Mouse (Mus musculus) limb, embryonic 14.5 days (tissue): Measurements from ENCODE around the gene Phkg2. TPM values are rescaled to one million over a fixed set of nuclear protein-coding genes. Genes with fewer than 3 reads are reported as not detected.
A peak's percentile ranks its signal among the peaks of the same experiment; 100 is the strongest.

Experiments
- ATAC-seq: fragments of 200-750 bp; cut with Nextera tagmentation; 2 replicates; pipeline ENCODE4 v1.8.0; 2017; ENCODE audit warnings: low read depth, moderate number of reproducible peaks, moderate TSS enrichment; ENCODE audit not compliant: low FRiP score
- DNase-seq: peaks from one replicate; pipeline ENCODE4 v3.0.0-alpha.2; 2015; ENCODE audit warnings: low spot score
- H3K27ac ChIP-seq: fragments of 300-500 bp; sonication (generic); replicated peaks from 2 replicates; pipeline ENCODE4 v1.5.1; 2014; ENCODE audit warnings: low read depth, mild to moderate bottlenecking, low read length, moderate library complexity, mixed read lengths
- H3K27me3 ChIP-seq: fragments of 300-500 bp; sonication (generic); 2 replicates; pipeline ENCODE4 v1.6.1; 2014; ENCODE audit warnings: low read length, mixed read lengths; ENCODE audit not compliant: control insufficient read depth, insufficient read depth
- H3K36me3 ChIP-seq: fragments of 300-500 bp; sonication (generic); 2 replicates; pipeline ENCODE4 v1.6.1; 2014; ENCODE audit warnings: mild to moderate bottlenecking, low read length, moderate library complexity, mixed read lengths; ENCODE audit not compliant: control insufficient read depth, insufficient read depth
- H3K4me1 ChIP-seq: fragments of 300-500 bp; sonication (generic); 2 replicates; pipeline ENCODE4 v1.6.1; 2014; ENCODE audit warnings: antibody characterized with exemption, low read length, mixed read lengths; ENCODE audit not compliant: control insufficient read depth, insufficient read depth
- H3K4me2 ChIP-seq: fragments of 300-500 bp; sonication (generic); replicated peaks from 2 replicates; pipeline ENCODE4 v1.6.1; 2014; ENCODE audit warnings: low read depth, mild to moderate bottlenecking, low read length, moderate library complexity; ENCODE audit not compliant: severe bottlenecking
- H3K4me3 ChIP-seq: fragments of 300-500 bp; sonication (generic); replicated peaks from 2 replicates; pipeline ENCODE4 v1.5.1; 2014; ENCODE audit warnings: low read length
- H3K9ac ChIP-seq: fragments of 300-500 bp; sonication (generic); 2 replicates; pipeline ENCODE4 v1.6.1; 2014; ENCODE audit warnings: mild to moderate bottlenecking, low read depth, low read length, moderate library complexity; ENCODE audit not compliant: severe bottlenecking
- H3K9me3 ChIP-seq: fragments of 300-500 bp; sonication (generic); 2 replicates; pipeline ENCODE4 v1.6.1; 2016; ENCODE audit warnings: low read length; ENCODE audit not compliant: control insufficient read depth
- POLR2A ChIP-seq: fragments of 200-500 bp; IDR thresholded peaks from 2 replicates; pipeline ENCODE4 v1.8.0; 2012; ENCODE audit warnings: inconsistent platforms, mild to moderate bottlenecking, moderate library complexity, borderline replicate concordance; ENCODE audit not compliant: insufficient read depth, insufficient read length; ENCODE audit errors: extremely low read depth
- WGBS: fragments of 180-500 bp; shearing (Covaris S2); extraction: QIAGEN DNeasy Blood & Tissue Kit; methylation state at CpG from one replicate; pipeline ENCODE4 v1.1.7; 2014; 5-methylcytosine and 5-hydroxymethylcytosine counted together
- polyA plus RNA-seq, 2 experiments: library from polyadenylated mRNA; depleted of rRNA in 1 of 2; stranded (reverse) in 1 of 2; unstranded in 1 of 2; fragments of >200 nt; fragmentation: Nextera tagmentation in 1 of 2; extraction: Ambion mirVana in 1 of 2; gene quantifications; 2 replicates each; pipeline versions ENCODE4 v1.2.1 to v1.2.3; 2012 to 2014

The Phkg2 gene
- polyA plus RNA-seq, 2 experiments = 36.3 to 99.1 TPM

GRCm38 (mm10) chr7:127602903-127603302, 29.8 kb downstream of the Phkg2 start:
- peaks cover 93% of the 10 kb centered on the region for H3K36me3 ChIP-seq
- no peak for ATAC-seq
- WGBS = 82% methylated on average over 2 of the region's 2 CpGs

GRCm38 (mm10) chr7:127604256-127604655, 31.1 kb downstream of the Phkg2 start:
- Histone ChIP-seq H3K9ac (no peak overlapping the region), H3K27ac (no peak overlapping the region), H3K4me2 (no peak overlapping the region), H3K36me3 (peaks cover 93% of the 10 kb centered on the region), H3K9me3 (no peaks in the 10 kb centered on the region), H3K4me1 (no peaks in the 10 kb centered on the region), H3K4me3 (no peak overlapping the region), H3K27me3 (no peaks in the 10 kb centered on the region)
- WGBS = 88% methylated on average over 10 of the region's 10 CpGs
- no peak for TF ChIP-seq POLR2A
- DNase-seq (no peak), ATAC-seq (no peak)

More at GRCm38 (mm10) chr7:127602903-127603302, 29.8 kb downstream of the Phkg2 start:
- DNase-seq = no peak
- H3K4me1 ChIP-seq = no peaks in the 10 kb centered on the region
- no peak overlapping the region for H3K4me3 ChIP-seq
- no peaks in the 10 kb centered on the region for H3K9me3 ChIP-seq
- TF ChIP-seq POLR2A = no peak
- H3K27ac ChIP-seq = no peak overlapping the region
- H3K4me2 ChIP-seq = no peak overlapping the region
- no peak overlapping the region for H3K9ac ChIP-seq
- no peaks in the 10 kb centered on the region for H3K27me3 ChIP-seq

DNA sequence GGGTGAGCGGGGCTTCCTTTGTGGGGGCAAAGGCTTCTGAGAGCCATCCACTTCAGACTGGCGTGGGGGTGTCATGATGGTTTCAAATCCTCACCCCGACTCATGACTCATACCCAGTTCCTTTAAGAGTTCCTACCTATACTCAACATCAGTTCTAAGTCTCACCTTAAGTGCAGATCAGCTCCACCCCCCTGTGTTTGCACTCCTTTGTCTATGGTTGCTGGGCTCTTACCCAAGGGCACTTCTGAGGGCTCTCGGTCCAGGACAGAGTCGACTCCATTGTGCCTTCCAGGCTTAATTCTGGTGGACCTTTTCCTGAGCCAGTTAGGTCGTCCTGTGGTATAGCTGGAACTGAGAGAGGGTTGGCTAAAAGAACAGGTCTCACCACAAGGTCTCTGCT, 34.0 kb downstream of the Phkg2 start:
- 84% methylated on average over 6 of the region's 6 CpGs for WGBS

DNA sequence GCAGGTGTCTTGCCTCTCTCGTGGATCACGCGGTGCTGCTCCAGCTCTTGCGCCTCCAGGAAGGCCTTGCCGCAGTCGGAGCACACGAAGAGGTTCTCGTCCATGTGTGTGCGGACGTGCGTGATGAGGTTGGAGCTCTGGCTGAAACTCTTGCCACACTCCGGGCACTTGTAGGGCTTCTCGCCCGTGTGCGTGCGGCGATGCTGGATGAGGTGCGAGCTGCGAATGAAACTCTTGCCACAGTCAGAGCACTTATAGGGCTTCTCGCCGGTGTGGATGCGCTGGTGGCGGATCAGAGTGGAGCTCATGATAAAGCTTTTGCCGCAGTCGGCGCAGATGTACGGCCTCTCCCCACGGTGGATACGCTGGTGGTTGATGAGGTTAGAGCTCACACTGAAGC, 37.9 kb downstream of the Phkg2 start:
- WGBS = 97% methylated on average over 29 of the region's 29 CpGs
- Histone ChIP-seq H3K9me3 (no peaks in the 10 kb centered on the region), H3K9ac (no peak overlapping the region), H3K4me2 (no peak overlapping the region), H3K27ac (no peak overlapping the region), H3K4me1 (peaks cover 6% of the 10 kb centered on the region; the same call in 1 of the 2 replicates), H3K4me3 (no peak overlapping the region), H3K27me3 (no peaks in the 10 kb centered on the region), H3K36me3 (peaks cover 65% of the 10 kb centered on the region)
- TF ChIP-seq POLR2A = no peak
- no peak for DNase-seq
- ATAC-seq = no peak

More for the DNA sequence above, 34.0 kb downstream of the Phkg2 start:
- DNase-seq (no peak), ATAC-seq (no peak)
- H3K9ac ChIP-seq = no peak overlapping the region
- no peak overlapping the region for H3K27ac ChIP-seq
- H3K36me3 ChIP-seq = peaks cover 94% of the 10 kb centered on the region
- no peak overlapping the region for H3K4me2 ChIP-seq
- H3K9me3 ChIP-seq = no peaks in the 10 kb centered on the region
- TF ChIP-seq POLR2A = no peak
- H3K27me3 ChIP-seq = no peaks in the 10 kb centered on the region
- H3K4me1 ChIP-seq = no peaks in the 10 kb centered on the region
- no peak overlapping the region for H3K4me3 ChIP-seq

- H3K4me1 ChIP-seq = peaks cover 10% of the 10 kb centered on the region; the same call in 1 of the 2 replicates
- TF ChIP-seq POLR2A = no peak
- no peak overlapping the region for H3K27ac ChIP-seq
- 97% methylated on average over 26 of the region's 26 CpGs for WGBS
- no peak overlapping the region for H3K4me2 ChIP-seq
- no peak overlapping the region for H3K4me3 ChIP-seq
- peaks cover 60% of the 10 kb centered on the region for H3K36me3 ChIP-seq
- no peaks in the 10 kb centered on the region for H3K27me3 ChIP-seq
- H3K9ac ChIP-seq = no peak overlapping the region
- no peak for DNase-seq
- no peaks in the 10 kb centered on the region for H3K9me3 ChIP-seq
- no peak for ATAC-seq
These were observed 38.4 kb downstream of the Phkg2 start for GRCm38 (mm10) chr7:127611561-127611960.

DNA sequence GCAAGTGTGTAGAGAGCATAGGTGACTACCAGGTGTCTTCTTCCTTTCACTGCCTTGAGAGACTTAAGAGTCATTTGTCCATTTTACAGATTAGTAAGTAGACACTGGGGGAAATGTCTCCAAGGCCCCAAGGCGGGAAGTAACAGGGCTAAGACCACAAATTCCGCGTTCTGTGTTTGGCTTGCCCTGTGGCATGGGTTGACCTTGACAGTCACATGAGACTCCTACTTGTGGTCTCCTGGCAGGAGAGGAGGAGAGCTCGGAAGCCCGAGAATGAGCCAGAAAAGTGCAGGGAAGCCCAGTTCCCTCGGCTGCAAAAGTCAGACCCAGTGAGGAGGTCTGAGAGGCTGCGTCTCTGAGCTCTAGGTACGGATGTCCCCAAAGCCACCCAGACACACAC, 40.4 kb downstream of the Phkg2 start:
- H3K36me3 ChIP-seq = peaks cover 43% of the 10 kb centered on the region
- peak overlapping the region; percentile 96; the same call in 1 of the 2 replicates for H3K9ac ChIP-seq

More for the DNA sequence above, 40.4 kb downstream of the Phkg2 start:
- Histone ChIP-seq H3K4me1 (peaks cover 10% of the 10 kb centered on the region; the same call in 1 of the 2 replicates), H3K27ac (no peak overlapping the region), H3K4me2 (peak overlapping the region; percentile 82), H3K4me3 (peak overlapping the region; percentile 99; the same call in 1 of the 2 replicates), H3K27me3 (no peaks in the 10 kb centered on the region), H3K9me3 (no peaks in the 10 kb centered on the region)
- no peak for TF ChIP-seq POLR2A
- ATAC-seq (no peak), DNase-seq (no peak)
- 81% methylated on average over 8 of the region's 8 CpGs for WGBS
